Mouse (Mus musculus) kidney, postnatal 10 days (tissue): ENCODE data around the gene Acvr1b.

ENCODE experiments used
- DNase-seq: peaks from one replicate; pipeline ENCODE4 v3.0.0; 2021; ENCODE audit warnings: mixed read lengths

The Acvr1b gene

GRCm38 (mm10) chr15:101146100-101146965 is 27.5 kb upstream of the Acvr1b start:
- no peak for DNase-seq

- DNase-seq, result no peak
Observed at GRCm38 (mm10) chr15:101147115-101147909, 26.6 kb upstream of the Acvr1b start.

- DNase-seq, result no peak
Observed at GRCm38 (mm10) chr15:101147910-101148273, 26.0 kb upstream of the Acvr1b start.

GRCm38 (mm10) chr15:101148604-101149003 is 25.3 kb upstream of the Acvr1b start:
- DNase-seq, result no peak

GRCm38 (mm10) chr15:101151409-101152261 is 22.2 kb upstream of the Acvr1b start:
- no peak for DNase-seq

GRCm38 (mm10) chr15:101154700-101155616 is 18.9 kb upstream of the Acvr1b start:
- DNase-seq, result no peak

GRCm38 (mm10) chr15:101160128-101160527 is 13.7 kb upstream of the Acvr1b start:
- no peak for DNase-seq

GRCm38 (mm10) chr15:101160591-101160990 is 13.3 kb upstream of the Acvr1b start:
- no peak for DNase-seq

- DNase-seq, result no peak
Observed at GRCm38 (mm10) chr15:101161534-101161933, 12.3 kb upstream of the Acvr1b start.

- DNase-seq, result peak; percentile 56
Observed at GRCm38 (mm10) chr15:101163056-101163458, 10.8 kb upstream of the Acvr1b start.

- DNase-seq, result no peak
Observed at GRCm38 (mm10) chr15:101163854-101164253, 10.0 kb upstream of the Acvr1b start.

- DNase-seq, result no peak
Observed at GRCm38 (mm10) chr15:101164291-101164690, 9.6 kb upstream of the Acvr1b start.

- peak; percentile 74 for DNase-seq
Observed at GRCm38 (mm10) chr15:101165658-101166437, 8.0 kb upstream of the Acvr1b start.

- DNase-seq, result no peak
Observed at GRCm38 (mm10) chr15:101167553-101167952, 6.3 kb upstream of the Acvr1b start.

- no peak for DNase-seq
Observed at GRCm38 (mm10) chr15:101169910-101170309, 4.0 kb upstream of the Acvr1b start.

- no peak for DNase-seq
Observed at GRCm38 (mm10) chr15:101170413-101170980, 3.4 kb upstream of the Acvr1b start.

- DNase-seq, result no peak
Observed at GRCm38 (mm10) chr15:101171272-101171671, 2.6 kb upstream of the Acvr1b start.

GRCm38 (mm10) chr15:101172016-101172415 is 1.9 kb upstream of the Acvr1b start:
- DNase-seq, result no peak

- DNase-seq, result peak; percentile 51
Observed at GRCm38 (mm10) chr15:101174294-101175130, 645 bp downstream of the Acvr1b start.

GRCm38 (mm10) chr15:101175131-101175460 is 1.2 kb downstream of the Acvr1b start:
- DNase-seq, result no peak
